Mouse (Mus musculus) MEL (cell line): ENCODE results near the gene Tex22. TPM values are rescaled to one million over a fixed set of nuclear protein-coding genes. Genes with fewer than 3 reads are reported as not detected.

Source experiments
- DNase-seq: peaks from one replicate; pipeline ENCODE4 v3.0.0; 2011; ENCODE audit warnings: low read depth, low spot score
- H3K27ac ChIP-seq: 2 replicates; pipeline ENCODE4 v1.5.1; 2012; ENCODE audit warnings: low read depth, mild to moderate bottlenecking, control low read depth, low read length, moderate library complexity; ENCODE audit not compliant: control insufficient read depth
- H3K27me3 ChIP-seq, 2 experiments: fragments of 150-350 bp in 1 of 2; sonication (generic) in 1 of 2; 2 replicates each; pipeline ENCODE4 v1.6.1; 2012; ENCODE audit warnings: low read length in 2 of 2, mild to moderate bottlenecking in 2 of 2, improper control_type of control experiment in 1 of 2, moderate library complexity in 1 of 2; ENCODE audit not compliant: insufficient read depth in 2 of 2, control insufficient read depth in 1 of 2
- H3K36me3 ChIP-seq, 2 experiments: 2 replicates each; pipeline ENCODE4 v1.6.1; 2012 to 2014; ENCODE audit warnings: low read length in 2 of 2, improper control_type of control experiment in 1 of 2, inconsistent platforms in 1 of 2, mild to moderate bottlenecking in 1 of 2; ENCODE audit not compliant: insufficient read depth in 2 of 2, control insufficient read depth in 1 of 2
- H3K4me1 ChIP-seq, 2 experiments: fragments of 150-350 bp in 1 of 2; sonication (generic) in 1 of 2; 2 replicates each; pipeline ENCODE4 v1.6.1; 2012; ENCODE audit warnings: low read length in 2 of 2, improper control_type of control experiment in 1 of 2, mild to moderate bottlenecking in 1 of 2; ENCODE audit not compliant: insufficient read depth in 2 of 2, control insufficient read depth in 1 of 2
- H3K4me3 ChIP-seq, 2 experiments: fragments of 150-350 bp in 1 of 2; sonication (generic) in 1 of 2; 2 replicates each; pipeline ENCODE4 v1.5.1; 2012; ENCODE audit warnings: low read depth in 2 of 2, low read length in 2 of 2, mild to moderate bottlenecking in 2 of 2, moderate library complexity in 2 of 2, control low read depth in 1 of 2, improper control_type of control experiment in 1 of 2; ENCODE audit not compliant: control insufficient read depth in 1 of 2, insufficient read depth in 1 of 2
- H3K79me2 ChIP-seq: 2 replicates; pipeline ENCODE4 v1.6.1; 2012; ENCODE audit warnings: mild to moderate bottlenecking, low read length, moderate library complexity; ENCODE audit not compliant: control insufficient read depth, poor library complexity, insufficient read depth
- H3K9ac ChIP-seq: 2 replicates; pipeline ENCODE4 v1.6.1; 2012; ENCODE audit warnings: low read depth, mild to moderate bottlenecking, control low read depth, low read length, moderate library complexity; ENCODE audit not compliant: control insufficient read depth, poor library complexity, severe bottlenecking
- H3K9me3 ChIP-seq: fragments of 150-350 bp; sonication (generic); replicated peaks from 2 replicates; pipeline ENCODE4 v1.6.1; 2012; ENCODE audit warnings: mild to moderate bottlenecking, low read length, improper control_type of control experiment, moderate library complexity; ENCODE audit not compliant: insufficient read depth
- BHLHE40 ChIP-seq: IDR thresholded peaks from 2 replicates; pipeline ENCODE4 v1.6.1; 2012; ENCODE audit warnings: low read depth, mild to moderate bottlenecking, inconsistent platforms, low read length, improper control_type of control experiment, borderline replicate concordance
- E2F4 ChIP-seq: IDR thresholded peaks from 2 replicates; pipeline ENCODE4 v1.6.1; 2011; ENCODE audit warnings: low read depth, low read length, improper control_type of control experiment, borderline replicate concordance
- ELF1 ChIP-seq: IDR thresholded peaks from 2 replicates; pipeline ENCODE4 v1.6.1; 2014; ENCODE audit warnings: low read depth, mild to moderate bottlenecking, inconsistent platforms, low read length, improper control_type of control experiment, moderate library complexity
- EP300 ChIP-seq, 2 experiments: IDR thresholded peaks; 2 replicates each; pipeline ENCODE4 v1.6.1; 2011; ENCODE audit warnings: improper control_type of control experiment in 2 of 2, low read length in 2 of 2, low read depth in 1 of 2, mild to moderate bottlenecking in 1 of 2
- ETS1 ChIP-seq: IDR thresholded peaks from 2 replicates; pipeline ENCODE4 v1.6.1; 2012; ENCODE audit warnings: low read depth, mild to moderate bottlenecking, inconsistent platforms, low read length, improper control_type of control experiment, moderate library complexity
- GABPA ChIP-seq: IDR thresholded peaks from 2 replicates; pipeline ENCODE4 v1.6.1; 2012; ENCODE audit warnings: low read depth, mild to moderate bottlenecking, inconsistent platforms, low read length, improper control_type of control experiment, moderate library complexity
- GATA1 ChIP-seq: IDR thresholded peaks from 2 replicates; pipeline ENCODE4 v1.6.1; 2011; ENCODE audit warnings: low read depth, low read length, improper control_type of control experiment
- JUND ChIP-seq: IDR thresholded peaks from 2 replicates; pipeline ENCODE4 v1.6.1; 2011; ENCODE audit warnings: low read depth, mild to moderate bottlenecking, improper control_type of control experiment, low read length
- MAFK ChIP-seq: IDR thresholded peaks from 2 replicates; pipeline ENCODE4 v1.6.1; 2011; ENCODE audit warnings: low read depth, mild to moderate bottlenecking, low read length, improper control_type of control experiment, borderline replicate concordance
- MAX ChIP-seq: IDR thresholded peaks from 2 replicates; pipeline ENCODE4 v1.6.1; 2011; ENCODE audit warnings: low read length, improper control_type of control experiment
- MAZ ChIP-seq: IDR thresholded peaks from 2 replicates; pipeline ENCODE4 v1.6.1; 2012; ENCODE audit warnings: low read depth, mild to moderate bottlenecking, inconsistent platforms, low read length, improper control_type of control experiment
- MEF2A ChIP-seq: IDR thresholded peaks from 2 replicates; pipeline ENCODE4 v1.6.1; 2014; ENCODE audit warnings: low read depth, mild to moderate bottlenecking, inconsistent platforms, low read length, improper control_type of control experiment; ENCODE audit not compliant: poor library complexity, insufficient replicate concordance, severe bottlenecking; ENCODE audit errors: extremely low read depth
- MXI1 ChIP-seq: IDR thresholded peaks from 2 replicates; pipeline ENCODE4 v1.6.1; 2011; ENCODE audit warnings: mild to moderate bottlenecking, low read depth, low read length, improper control_type of control experiment
- MYB ChIP-seq: IDR thresholded peaks from 2 replicates; pipeline ENCODE4 v1.6.1; 2011; ENCODE audit warnings: mild to moderate bottlenecking, low read depth, low read length, improper control_type of control experiment
- NELFE ChIP-seq: IDR thresholded peaks from 2 replicates; pipeline ENCODE4 v1.6.1; 2011; ENCODE audit warnings: low read depth, low read length, improper control_type of control experiment
- NRF1 ChIP-seq: IDR thresholded peaks from 2 replicates; pipeline ENCODE4 v1.6.1; 2014; ENCODE audit warnings: low read depth, mild to moderate bottlenecking, inconsistent platforms, low read length, improper control_type of control experiment, moderate library complexity; ENCODE audit not compliant: poor library complexity, insufficient read depth, severe bottlenecking
- POLR2AphosphoS2 ChIP-seq: IDR thresholded peaks from 2 replicates; pipeline ENCODE4 v1.6.1; 2011; ENCODE audit warnings: low read length, improper control_type of control experiment
- POLR2AphosphoS5 ChIP-seq: IDR thresholded peaks from 2 replicates; pipeline ENCODE4 v1.6.1; 2012; ENCODE audit warnings: low read depth, borderline replicate concordance, mild to moderate bottlenecking, inconsistent platforms, low read length, moderate library complexity, mixed read lengths
- RAD21 ChIP-seq: IDR thresholded peaks from 2 replicates; pipeline ENCODE4 v1.6.1; 2011; ENCODE audit warnings: mild to moderate bottlenecking, low read depth, low read length, improper control_type of control experiment
- RCOR1 ChIP-seq: IDR thresholded peaks from 2 replicates; pipeline ENCODE4 v1.6.1; 2012; ENCODE audit warnings: low read depth, mild to moderate bottlenecking, inconsistent platforms, low read length, improper control_type of control experiment
- SIN3A ChIP-seq: IDR thresholded peaks from 2 replicates; pipeline ENCODE4 v1.6.1; 2012; ENCODE audit warnings: low read length, improper control_type of control experiment, inconsistent platforms
- SMC3 ChIP-seq: IDR thresholded peaks from 2 replicates; pipeline ENCODE4 v1.6.1; 2011; ENCODE audit warnings: low read depth, low read length, improper control_type of control experiment
- TBP ChIP-seq: IDR thresholded peaks from 2 replicates; pipeline ENCODE4 v1.8.0; 2011; ENCODE audit warnings: low read depth, low read length, improper control_type of control experiment
- TCF12 ChIP-seq: IDR thresholded peaks from 2 replicates; pipeline ENCODE4 v1.6.1; 2014; ENCODE audit warnings: low read depth, mild to moderate bottlenecking, inconsistent platforms, low read length, improper control_type of control experiment, moderate library complexity
- USF2 ChIP-seq, 2 experiments: IDR thresholded peaks; 2 replicates each; pipeline ENCODE4 v1.6.1; 2011 to 2012; ENCODE audit warnings: improper control_type of control experiment in 2 of 2, low read length in 2 of 2, borderline replicate concordance in 1 of 2, inconsistent platforms in 1 of 2, low read depth in 1 of 2, mild to moderate bottlenecking in 1 of 2; ENCODE audit not compliant: insufficient read depth in 1 of 2
- ZC3H11A ChIP-seq: IDR thresholded peaks from 2 replicates; pipeline ENCODE4 v1.6.1; 2012; ENCODE audit warnings: low read depth, mild to moderate bottlenecking, inconsistent platforms, low read length, improper control_type of control experiment
- ZNF384 ChIP-seq: IDR thresholded peaks from 2 replicates; pipeline ENCODE4 v1.6.1; 2012; ENCODE audit warnings: low read depth, mild to moderate bottlenecking, inconsistent platforms, low read length, improper control_type of control experiment
- polyA plus RNA-seq, 2 experiments: library from polyadenylated mRNA; stranded (reverse) in 1 of 2; unstranded in 1 of 2; fragments of >175 nt in 1 of 2; fragments of >200 nt in 1 of 2; gene quantifications; 2 replicates each; pipeline versions ENCODE4 v1.2.1 to v1.2.4; 2012; ENCODE audit warnings: low replicate concordance in 2 of 2, low read depth in 1 of 2; ENCODE audit not compliant: insufficient read length in 2 of 2, insufficient read depth in 1 of 2, missing spikeins in 1 of 2
- total RNA-seq: library from RNA; depleted of rRNA; stranded (reverse); fragments of 300-350 nt; gene quantifications from 2 replicates; pipeline ENCODE4 v1.2.3, GENCODE M21; 2012

Gene Tex22
- total and polyA plus RNA-seq, 3 experiments: 0.43 to 0.65 TPM; not detected in 1

GRCm38 (mm10) chr12:113038414-113038813 lies 35.9 kb upstream of the Tex22 start:
- Histone ChIP-seq H3K9me3 (no peaks in the 10 kb centered on the region), H3K27ac (no peak overlapping the region), H3K4me3 (no peak overlapping the region), H3K4me1 (peaks cover 26 to 31% of the 10 kb centered on the region in 2 experiments), H3K79me2 (no peaks in the 10 kb centered on the region), H3K9ac (no peak overlapping the region), H3K27me3 (no peaks in the 10 kb centered on the region), H3K36me3 (peaks cover 0 to 32% of the 10 kb centered on the region in 2 experiments; a peak in 2 of 4 replicates)
- no peak for DNase-seq
- no peak for TF ChIP-seq BHLHE40
- no peak for TF ChIP-seq RCOR1
- TF ChIP-seq SMC3: no peak
- no peak for TF ChIP-seq GATA1
- no peak for TF ChIP-seq TCF12
- TF ChIP-seq ETS1: no peak
- TF ChIP-seq POLR2AphosphoS2: no peak
- no peak for TF ChIP-seq ZNF384
- no peak for TF ChIP-seq POLR2AphosphoS5
- TF ChIP-seq E2F4: no peak
- no peak for TF ChIP-seq RAD21
- no peak for TF ChIP-seq ELF1

GRCm38 (mm10) chr12:113041481-113042439 lies 32.5 kb upstream of the Tex22 start:
- no peaks in the 10 kb centered on the region for H3K9me3 ChIP-seq
- H3K27ac ChIP-seq: peak overlapping the region; percentile 52
- peaks cover 0 to 37% of the 10 kb centered on the region in 2 experiments; a peak in 2 of 4 replicates for H3K36me3 ChIP-seq
- H3K79me2 ChIP-seq: no peaks in the 10 kb centered on the region
- H3K9ac ChIP-seq: no peak overlapping the region
- peaks cover 34 to 46% of the 10 kb centered on the region in 2 experiments for H3K4me1 ChIP-seq
- DNase-seq: peak; percentile 79
- H3K4me3 ChIP-seq: no peak overlapping the region
- no peaks in the 10 kb centered on the region for H3K27me3 ChIP-seq
- TF ChIP-seq RCOR1 (no peak; the same call in 1 of the 2 replicates), ZNF384 (peak; percentile 95), MAZ (no peak), NRF1 (no peak), POLR2AphosphoS5 (no peak), NELFE (peak; percentile 32; the same call in 1 of the 2 replicates), TBP (no peak), SMC3 (no peak), SIN3A (0 out of 2 replicates have a peak, but pooled peaks have one; percentile 35), USF2 (IDR thresholded peaks at IDR 0.05; ENCODE audit: borderline replicate concordance in 1 of 2, insufficient read depth in 1 of 2, low read depth in 1 of 2, low read length in 2 of 2) (no peak), BHLHE40 (no peak), MAX (peak; percentile 56; the same call in 1 of the 2 replicates), MYB (peak; percentile 50), MXI1 (peak; percentile 51; the same call in 1 of the 2 replicates), MEF2A (no peak), GABPA (peak; percentile 40; the same call in 1 of the 2 replicates), E2F4 (no peak), GATA1 (no peak), MAFK (no peak), JUND (0 out of 2 replicates have a peak, but pooled peaks have one; percentile 17), EP300 (IDR thresholded peaks at IDR 0.05; ENCODE audit: low read depth in 1 of 2, low read length in 2 of 2) (peak; percentile 8 to 47; a peak in 2 of 4 replicates), RAD21 (no peak), ZC3H11A (no peak)
